Mouse (Mus musculus) limb, embryonic 14.5 days (tissue): ENCODE measurements around the gene Rgs3. TPM values are rescaled to one million over a fixed set of nuclear protein-coding genes. Genes with fewer than 3 reads are reported as not detected.
A peak's percentile ranks its signal among the peaks of the same experiment; 100 is the strongest.

Experiments
- ATAC-seq: fragments of 200-750 bp; cut with Nextera tagmentation; 2 replicates; pipeline ENCODE4 v1.8.0; 2017; ENCODE audit warnings: low read depth, moderate number of reproducible peaks, moderate TSS enrichment; ENCODE audit not compliant: low FRiP score
- DNase-seq: peaks from one replicate; pipeline ENCODE4 v3.0.0-alpha.2; 2015; ENCODE audit warnings: low spot score
- H3K27ac ChIP-seq: fragments of 300-500 bp; sonication (generic); replicated peaks from 2 replicates; pipeline ENCODE4 v1.5.1; 2014; ENCODE audit warnings: low read depth, mild to moderate bottlenecking, low read length, moderate library complexity, mixed read lengths
- H3K27me3 ChIP-seq: fragments of 300-500 bp; sonication (generic); 2 replicates; pipeline ENCODE4 v1.6.1; 2014; ENCODE audit warnings: low read length, mixed read lengths; ENCODE audit not compliant: control insufficient read depth, insufficient read depth
- H3K36me3 ChIP-seq: fragments of 300-500 bp; sonication (generic); 2 replicates; pipeline ENCODE4 v1.6.1; 2014; ENCODE audit warnings: mild to moderate bottlenecking, low read length, moderate library complexity, mixed read lengths; ENCODE audit not compliant: control insufficient read depth, insufficient read depth
- H3K4me1 ChIP-seq: fragments of 300-500 bp; sonication (generic); 2 replicates; pipeline ENCODE4 v1.6.1; 2014; ENCODE audit warnings: antibody characterized with exemption, low read length, mixed read lengths; ENCODE audit not compliant: control insufficient read depth, insufficient read depth
- H3K4me2 ChIP-seq: fragments of 300-500 bp; sonication (generic); replicated peaks from 2 replicates; pipeline ENCODE4 v1.6.1; 2014; ENCODE audit warnings: low read depth, mild to moderate bottlenecking, low read length, moderate library complexity; ENCODE audit not compliant: severe bottlenecking
- H3K4me3 ChIP-seq: fragments of 300-500 bp; sonication (generic); replicated peaks from 2 replicates; pipeline ENCODE4 v1.5.1; 2014; ENCODE audit warnings: low read length
- H3K9ac ChIP-seq: fragments of 300-500 bp; sonication (generic); 2 replicates; pipeline ENCODE4 v1.6.1; 2014; ENCODE audit warnings: mild to moderate bottlenecking, low read depth, low read length, moderate library complexity; ENCODE audit not compliant: severe bottlenecking
- H3K9me3 ChIP-seq: fragments of 300-500 bp; sonication (generic); 2 replicates; pipeline ENCODE4 v1.6.1; 2016; ENCODE audit warnings: low read length; ENCODE audit not compliant: control insufficient read depth
- POLR2A ChIP-seq: fragments of 200-500 bp; IDR thresholded peaks from 2 replicates; pipeline ENCODE4 v1.8.0; 2012; ENCODE audit warnings: inconsistent platforms, mild to moderate bottlenecking, moderate library complexity, borderline replicate concordance; ENCODE audit not compliant: insufficient read depth, insufficient read length; ENCODE audit errors: extremely low read depth
- WGBS: fragments of 180-500 bp; shearing (Covaris S2); extraction: QIAGEN DNeasy Blood & Tissue Kit; methylation state at CpG from one replicate; pipeline ENCODE4 v1.1.7; 2014; 5-methylcytosine and 5-hydroxymethylcytosine counted together
- polyA plus RNA-seq, 2 experiments: library from polyadenylated mRNA; depleted of rRNA in 1 of 2; stranded (reverse) in 1 of 2; unstranded in 1 of 2; fragments of >200 nt; fragmentation: Nextera tagmentation in 1 of 2; extraction: Ambion mirVana in 1 of 2; gene quantifications; 2 replicates each; pipeline versions ENCODE4 v1.2.1 to v1.2.3; 2012 to 2014

Rgs3 gene
- polyA plus RNA-seq, 2 experiments: 37.6 to 67.6 TPM

GRCm38 (mm10) chr4:62704204-62704603 lies 144.6 kb downstream of the Rgs3 start:
- TF ChIP-seq POLR2A: no peak
- H3K4me3 ChIP-seq: no peak overlapping the region
- no peaks in the 10 kb centered on the region for H3K9me3 ChIP-seq
- peaks cover 35% of the 10 kb centered on the region for H3K36me3 ChIP-seq
- H3K4me1 ChIP-seq: peaks cover 34% of the 10 kb centered on the region
- H3K9ac ChIP-seq: no peak overlapping the region
- 90% methylated on average over 13 of the region's 13 CpGs for WGBS
- H3K27me3 ChIP-seq: no peaks in the 10 kb centered on the region
- H3K27ac ChIP-seq: peak overlapping the region; percentile 77
- ATAC-seq: no peak
- H3K4me2 ChIP-seq: no peak overlapping the region
- no peak for DNase-seq

GRCm38 (mm10) chr4:62705013-62705412 lies 145.4 kb downstream of the Rgs3 start:
- H3K4me3 ChIP-seq: no peak overlapping the region
- peak; percentile 75 for DNase-seq
- H3K27ac ChIP-seq: peak overlapping the region; percentile 77
- H3K9me3 ChIP-seq: no peaks in the 10 kb centered on the region
- no peak for TF ChIP-seq POLR2A
- H3K4me2 ChIP-seq: no peak overlapping the region
- H3K4me1 ChIP-seq: peaks cover 31% of the 10 kb centered on the region
- H3K27me3 ChIP-seq: no peaks in the 10 kb centered on the region
- 58% methylated on average over 10 of the region's 10 CpGs for WGBS
- peak; percentile 83 for ATAC-seq
- H3K9ac ChIP-seq: peak overlapping the region; percentile 21; the same call in 1 of the 2 replicates
- H3K36me3 ChIP-seq: peaks cover 34% of the 10 kb centered on the region

GRCm38 (mm10) chr4:62705749-62706148 lies 146.1 kb downstream of the Rgs3 start:
- no peak for TF ChIP-seq POLR2A
- H3K9me3 ChIP-seq: no peaks in the 10 kb centered on the region
- no peak overlapping the region for H3K4me2 ChIP-seq
- peak overlapping the region; percentile 77 for H3K27ac ChIP-seq
- no peak overlapping the region for H3K4me3 ChIP-seq
- no peak for ATAC-seq
- H3K4me1 ChIP-seq: peaks cover 24% of the 10 kb centered on the region
- H3K9ac ChIP-seq: 0 out of 2 replicates have a peak overlapping the region, but pooled peaks have one; percentile 25
- WGBS: 42% methylated on average over 3 of the region's 3 CpGs
- no peaks in the 10 kb centered on the region for H3K27me3 ChIP-seq
- DNase-seq: no peak
- peaks cover 26% of the 10 kb centered on the region for H3K36me3 ChIP-seq

- DNase-seq (no peak), ATAC-seq (no peak)
- no peak overlapping the region for H3K9ac ChIP-seq
- no peaks in the 10 kb centered on the region for H3K27me3 ChIP-seq
- no peak overlapping the region for H3K4me2 ChIP-seq
- WGBS: 84% methylated on average over 7 of the region's 7 CpGs
- H3K4me3 ChIP-seq: no peak overlapping the region
- TF ChIP-seq POLR2A: no peak
- H3K27ac ChIP-seq: no peak overlapping the region
- peaks cover 13% of the 10 kb centered on the region for H3K36me3 ChIP-seq
- no peaks in the 10 kb centered on the region for H3K9me3 ChIP-seq
- H3K4me1 ChIP-seq: peaks cover 23% of the 10 kb centered on the region
Observed at GRCm38 (mm10) chr4:62708084-62708483, 148.4 kb downstream of the Rgs3 start.

- no peak for TF ChIP-seq POLR2A
- Histone ChIP-seq H3K27me3 (no peaks in the 10 kb centered on the region), H3K4me2 (no peak overlapping the region), H3K9ac (no peak overlapping the region), H3K36me3 (peaks cover 4% of the 10 kb centered on the region), H3K4me1 (peaks cover 21% of the 10 kb centered on the region), H3K27ac (no peak overlapping the region), H3K4me3 (no peak overlapping the region), H3K9me3 (no peaks in the 10 kb centered on the region)
- DNase-seq: no peak
- no peak for ATAC-seq
- 71% methylated on average over 1 of the region's 1 CpGs for WGBS
Observed at GRCm38 (mm10) chr4:62708994-62709393, 149.3 kb downstream of the Rgs3 start.

- H3K9me3 ChIP-seq: no peaks in the 10 kb centered on the region
- peaks cover 16% of the 10 kb centered on the region for H3K4me1 ChIP-seq
- no peaks in the 10 kb centered on the region for H3K27me3 ChIP-seq
- ATAC-seq: no peak
- H3K36me3 ChIP-seq: no peaks in the 10 kb centered on the region
- 75% methylated on average over 5 of the region's 5 CpGs for WGBS
- H3K4me3 ChIP-seq: no peak overlapping the region
- TF ChIP-seq POLR2A: no peak
- no peak overlapping the region for H3K27ac ChIP-seq
- H3K4me2 ChIP-seq: no peak overlapping the region
- DNase-seq: no peak
- no peak overlapping the region for H3K9ac ChIP-seq
Observed at GRCm38 (mm10) chr4:62709448-62709847, 149.8 kb downstream of the Rgs3 start.
